Mouse (Mus musculus): ENCODE measurements around the gene Nat8l. TPM values are rescaled to one million over a fixed set of nuclear protein-coding genes. Genes with fewer than 3 reads are reported as not detected.

The Nat8l gene
- polyA plus RNA-seq (2017; shearing (Covaris generic)), result not detected

DNA sequence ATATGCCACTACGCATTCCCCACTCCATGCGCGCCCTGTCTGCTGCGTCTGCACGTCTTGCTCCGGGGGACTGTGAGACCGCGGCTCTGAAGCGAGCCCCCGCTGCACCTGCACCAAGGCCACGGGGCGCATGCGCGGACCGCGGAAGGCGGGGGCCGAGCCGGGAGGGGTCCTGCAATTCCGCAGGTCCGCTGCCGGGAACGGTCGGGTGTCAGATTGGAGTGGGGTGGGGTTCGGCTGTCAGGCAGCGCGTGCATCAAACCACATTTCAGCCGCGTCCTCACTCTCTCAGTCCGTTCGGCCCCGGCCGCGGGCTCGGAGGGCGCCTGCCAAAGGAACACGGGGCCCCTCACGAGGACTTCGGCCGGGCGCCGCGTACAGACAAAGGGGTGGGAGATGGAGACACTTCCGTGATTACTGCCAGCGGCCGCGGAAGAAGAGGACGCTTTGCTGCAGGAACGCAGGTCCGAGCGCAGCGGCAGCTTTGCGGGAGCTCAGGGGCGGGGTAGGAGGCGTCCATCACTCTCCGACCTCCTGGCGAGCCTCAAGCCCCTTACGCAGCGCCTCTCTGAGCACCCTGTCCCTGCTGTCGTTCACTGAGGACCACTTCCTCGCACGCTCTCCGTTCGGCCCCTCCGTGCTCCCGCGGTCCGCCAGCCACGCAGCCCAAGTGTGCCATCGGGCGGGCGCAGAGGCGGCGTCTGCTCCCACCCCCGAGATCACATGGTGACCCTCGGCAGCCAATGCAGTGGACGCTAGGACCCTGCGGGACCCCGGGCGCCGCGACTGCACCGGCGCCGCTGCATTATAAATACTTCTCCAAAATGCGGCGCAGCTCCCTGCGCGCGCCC, at the start of gene Nat8l:
TSS of gene Nat8l (plus strand) at position 142 of the 851 bp plus-strand sequence.

DNA sequence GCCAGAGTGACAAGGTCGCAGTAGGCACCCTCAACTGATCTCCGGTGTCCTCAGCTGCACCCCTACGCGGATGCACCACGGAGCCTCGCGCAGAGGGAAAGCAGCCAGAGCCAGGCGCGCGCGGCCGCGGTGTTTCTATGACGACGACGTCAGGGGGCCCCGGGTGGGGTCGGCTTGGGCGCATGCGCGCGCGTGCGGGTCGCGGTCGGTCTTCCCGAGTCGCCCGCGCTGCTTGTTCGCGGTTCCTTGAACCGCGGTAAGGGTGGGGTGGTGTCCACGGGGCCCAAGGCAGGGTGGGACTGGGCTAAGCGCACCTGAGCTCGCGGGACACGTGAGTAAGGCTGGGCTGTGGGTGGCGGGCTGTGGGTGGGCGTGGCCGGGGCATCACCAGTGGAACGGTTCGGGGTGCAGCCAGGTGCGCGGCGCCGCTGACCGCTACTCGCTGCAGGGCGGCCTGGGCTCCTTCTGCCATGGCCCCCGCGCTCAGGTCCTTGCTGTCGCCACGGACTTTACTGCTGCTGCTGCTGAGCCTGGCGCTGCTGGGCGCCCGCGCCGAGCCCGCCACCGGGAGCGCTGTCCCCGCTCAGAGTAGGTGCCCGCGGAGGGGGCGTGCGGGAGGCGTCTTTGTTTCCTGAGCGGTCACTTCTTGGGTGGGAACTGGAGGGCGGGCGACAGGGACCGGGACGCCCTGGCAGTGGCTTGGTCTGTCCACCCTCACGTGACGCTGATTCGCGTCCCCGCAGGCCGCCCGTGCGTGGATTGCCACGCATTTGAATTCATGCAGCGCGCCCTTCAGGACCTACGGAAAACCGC, 12.3 kb upstream of the Nat8l start, which contains the start of gene Gm1673:
TSS of gene Gm1673 (plus strand) at position 125 of the 813 bp plus-strand sequence.

Other genes with a start within 250 kb of the Nat8l start
- 35.7 TPM for gene Letm1, start 213.2 kb upstream of the Nat8l start, polyA plus RNA-seq (2017; shearing (Covaris generic))
- 10.4 TPM for gene Nsd2, start 175.3 kb upstream of the Nat8l start, polyA plus RNA-seq (2017; shearing (Covaris generic))
- gene Nelfa, start 59.6 kb upstream of the Nat8l start, polyA plus RNA-seq (2017; shearing (Covaris generic)), result 60.7 TPM
- gene Gm1673, start 12.6 kb upstream of the Nat8l start, polyA plus RNA-seq (2017; shearing (Covaris generic)), result not detected
- gene Poln, start 173.5 kb downstream of the Nat8l start, polyA plus RNA-seq (2017; shearing (Covaris generic)), result 0.80 TPM
- gene Haus3, start 173.5 kb downstream of the Nat8l start, polyA plus RNA-seq (2017; shearing (Covaris generic)), result 105 TPM
- 49.1 TPM for gene Mxd4, start 191.7 kb downstream of the Nat8l start, polyA plus RNA-seq (2017; shearing (Covaris generic))